Mouse (Mus musculus): ENCODE measurements around the gene Dalrd3.

Dalrd3 gene

GRCm38 (mm10) chr9:108567931-108568419, 1.7 kb upstream of the Dalrd3 start:
- Histone ChIP-seq H3K36me3 (ENCODE audit: insufficient read depth, low read length) (peaks cover 58% of the 10 kb centered on the region), H3K4me1 (replicated peaks; ENCODE audit: low read depth, low read length) (peaks cover 85% of the 10 kb centered on the region), H3K9me3 (ENCODE audit: low read length) (no peaks in the 10 kb centered on the region), H3K4me3 (replicated peaks; ENCODE audit: low read length) (peak overlapping the region; percentile 92), H3K27me3 (ENCODE audit: insufficient read depth, low read length) (no peaks in the 10 kb centered on the region)
- TF ChIP-seq POU5F1 (IDR thresholded peaks at IDR 0.05; ENCODE audit: borderline replicate concordance, low read length) (no peak), CTCF (conservative IDR thresholded peaks at IDR 0.05; ENCODE audit: low read length) (no peak), NANOG (IDR thresholded peaks at IDR 0.05; ENCODE audit: borderline replicate concordance, low read length) (no peak)

GRCm38 (mm10) chr9:108568511-108568921, 1.2 kb upstream of the Dalrd3 start:
- peaks cover 85% of the 10 kb centered on the region for H3K4me1 ChIP-seq (replicated peaks; ENCODE audit: low read depth, low read length)
- H3K9me3 ChIP-seq (ENCODE audit: low read length): no peaks in the 10 kb centered on the region
- H3K36me3 ChIP-seq (ENCODE audit: insufficient read depth, low read length): peaks cover 58% of the 10 kb centered on the region
- peak overlapping the region; percentile 92 for H3K4me3 ChIP-seq (replicated peaks; ENCODE audit: low read length)
- no peaks in the 10 kb centered on the region for H3K27me3 ChIP-seq (ENCODE audit: insufficient read depth, low read length)
- TF ChIP-seq NANOG (IDR thresholded peaks at IDR 0.05; ENCODE audit: borderline replicate concordance, low read length) (no peak), CTCF (conservative IDR thresholded peaks at IDR 0.05; ENCODE audit: low read length) (no peak)

- Histone ChIP-seq H3K27me3 (ENCODE audit: insufficient read depth, low read length) (no peaks in the 10 kb centered on the region), H3K4me3 (replicated peaks; ENCODE audit: low read length) (peak overlapping the region; percentile 92), H3K9me3 (ENCODE audit: low read length) (no peaks in the 10 kb centered on the region), H3K36me3 (ENCODE audit: insufficient read depth, low read length) (peaks cover 55% of the 10 kb centered on the region), H3K4me1 (replicated peaks; ENCODE audit: low read depth, low read length) (peaks cover 85% of the 10 kb centered on the region)
- no peak for TF ChIP-seq NANOG (IDR thresholded peaks at IDR 0.05; ENCODE audit: borderline replicate concordance, low read length)
- TF ChIP-seq CTCF (conservative IDR thresholded peaks at IDR 0.05; ENCODE audit: low read length): peak; percentile 60
- no peak for TF ChIP-seq POU5F1 (IDR thresholded peaks at IDR 0.05; ENCODE audit: borderline replicate concordance, low read length)
Observed at GRCm38 (mm10) chr9:108570207-108570896, 666 bp downstream of the Dalrd3 start.

GRCm38 (mm10) chr9:108571401-108571973, 1.8 kb downstream of the Dalrd3 start:
- Histone ChIP-seq H3K4me3 (replicated peaks; ENCODE audit: low read length) (no peak overlapping the region), H3K4me1 (replicated peaks; ENCODE audit: low read depth, low read length) (peaks cover 86% of the 10 kb centered on the region), H3K36me3 (ENCODE audit: insufficient read depth, low read length) (peaks cover 57% of the 10 kb centered on the region), H3K9me3 (ENCODE audit: low read length) (no peaks in the 10 kb centered on the region), H3K27me3 (ENCODE audit: insufficient read depth, low read length) (no peaks in the 10 kb centered on the region)
- TF ChIP-seq NANOG (IDR thresholded peaks at IDR 0.05; ENCODE audit: borderline replicate concordance, low read length) (no peak), CTCF (conservative IDR thresholded peaks at IDR 0.05; ENCODE audit: low read length) (no peak), POU5F1 (IDR thresholded peaks at IDR 0.05; ENCODE audit: borderline replicate concordance, low read length) (no peak)

GRCm38 (mm10) chr9:108572321-108572720, 2.6 kb downstream of the Dalrd3 start:
- peaks cover 63% of the 10 kb centered on the region for H3K36me3 ChIP-seq (ENCODE audit: insufficient read depth, low read length)
- H3K9me3 ChIP-seq (ENCODE audit: low read length): no peaks in the 10 kb centered on the region
- H3K4me1 ChIP-seq (replicated peaks; ENCODE audit: low read depth, low read length): peaks cover 94% of the 10 kb centered on the region
- H3K27me3 ChIP-seq (ENCODE audit: insufficient read depth, low read length): no peaks in the 10 kb centered on the region
- 0 out of 2 replicates have a peak overlapping the region, but pooled peaks have one; percentile 13 for H3K4me3 ChIP-seq (replicated peaks; ENCODE audit: low read length)
- no peak for TF ChIP-seq CTCF (conservative IDR thresholded peaks at IDR 0.05; ENCODE audit: low read length)
- no peak for TF ChIP-seq NANOG (IDR thresholded peaks at IDR 0.05; ENCODE audit: borderline replicate concordance, low read length)
- no peak for TF ChIP-seq POU5F1 (IDR thresholded peaks at IDR 0.05; ENCODE audit: borderline replicate concordance, low read length)

- peaks cover 91% of the 10 kb centered on the region for H3K4me1 ChIP-seq (replicated peaks; ENCODE audit: low read depth, low read length)
- no peaks in the 10 kb centered on the region for H3K27me3 ChIP-seq (ENCODE audit: insufficient read depth, low read length)
- TF ChIP-seq NANOG (IDR thresholded peaks at IDR 0.05; ENCODE audit: borderline replicate concordance, low read length) (no peak), CTCF (conservative IDR thresholded peaks at IDR 0.05; ENCODE audit: low read length) (peak; percentile 45), POU5F1 (IDR thresholded peaks at IDR 0.05; ENCODE audit: borderline replicate concordance, low read length) (no peak)
- no peaks in the 10 kb centered on the region for H3K9me3 ChIP-seq (ENCODE audit: low read length)
- peaks cover 63% of the 10 kb centered on the region for H3K36me3 ChIP-seq (ENCODE audit: insufficient read depth, low read length)
- H3K4me3 ChIP-seq (replicated peaks; ENCODE audit: low read length): peak overlapping the region; percentile 54
Observed at GRCm38 (mm10) chr9:108573774-108574690, 4.3 kb downstream of the Dalrd3 start.

GRCm38 (mm10) chr9:108574921-108575320, 5.2 kb downstream of the Dalrd3 start:
- H3K9me3 ChIP-seq (ENCODE audit: low read length): no peaks in the 10 kb centered on the region
- H3K4me1 ChIP-seq (replicated peaks; ENCODE audit: low read depth, low read length): peaks cover 94% of the 10 kb centered on the region
- H3K36me3 ChIP-seq (ENCODE audit: insufficient read depth, low read length): peaks cover 63% of the 10 kb centered on the region
- no peak for TF ChIP-seq CTCF (conservative IDR thresholded peaks at IDR 0.05; ENCODE audit: low read length)
- no peak for TF ChIP-seq POU5F1 (IDR thresholded peaks at IDR 0.05; ENCODE audit: borderline replicate concordance, low read length)
- TF ChIP-seq NANOG (IDR thresholded peaks at IDR 0.05; ENCODE audit: borderline replicate concordance, low read length): no peak
- H3K27me3 ChIP-seq (ENCODE audit: insufficient read depth, low read length): no peaks in the 10 kb centered on the region
- H3K4me3 ChIP-seq (replicated peaks; ENCODE audit: low read length): peak overlapping the region; percentile 54; the same call in 1 of the 2 replicates
